Mouse (Mus musculus): ENCODE data around the gene Pcdh15.

Pcdh15 gene

GRCm38 (mm10) chr10:73098966-73099845 lies at the start of gene Pcdh15:
Gene Pcdh15 (plus strand): TSS chr10:73099342.
- DNase-seq (ENCODE audit: low read depth, low spot score): peak; percentile 45

- DNase-seq (ENCODE audit: low read depth, low spot score): no peak
Measured at GRCm38 (mm10) chr10:73052074-73052473, 47.1 kb upstream of the Pcdh15 start.

- DNase-seq (ENCODE audit: low read depth, low spot score): peak; percentile 8
Measured at GRCm38 (mm10) chr10:73059726-73060230, 39.4 kb upstream of the Pcdh15 start.

GRCm38 (mm10) chr10:73086703-73087102 lies 12.4 kb upstream of the Pcdh15 start:
- peak; percentile 85 for DNase-seq (ENCODE audit: low read depth, low spot score)

- peak; percentile 89 for DNase-seq (ENCODE audit: low read depth, low spot score)
Measured at GRCm38 (mm10) chr10:73096531-73097135, 2.5 kb upstream of the Pcdh15 start.

GRCm38 (mm10) chr10:73097176-73097575 lies 2.0 kb upstream of the Pcdh15 start:
- DNase-seq (ENCODE audit: low read depth, low spot score): peak; percentile 73

- DNase-seq (ENCODE audit: low read depth, low spot score): peak; percentile 86
Measured at GRCm38 (mm10) chr10:73097979-73098378, 1.2 kb upstream of the Pcdh15 start.

GRCm38 (mm10) chr10:73099846-73100241 lies 702 bp downstream of the Pcdh15 start:
- peak; percentile 50 for DNase-seq (ENCODE audit: low read depth, low spot score)

- peak; percentile 83 for DNase-seq (ENCODE audit: low read depth, low spot score)
Measured at GRCm38 (mm10) chr10:73103383-73103994, 4.3 kb downstream of the Pcdh15 start.

GRCm38 (mm10) chr10:73105893-73106292 lies 6.8 kb downstream of the Pcdh15 start:
- peak; percentile 50 for DNase-seq (ENCODE audit: low read depth, low spot score)

- no peak for DNase-seq (ENCODE audit: low read depth, low spot score)
Measured at GRCm38 (mm10) chr10:73137985-73138384, 38.8 kb downstream of the Pcdh15 start.

- DNase-seq (ENCODE audit: low read depth, low spot score): no peak
Measured at GRCm38 (mm10) chr10:73147543-73147942, 48.4 kb downstream of the Pcdh15 start.

GRCm38 (mm10) chr10:73147978-73148377 lies 48.8 kb downstream of the Pcdh15 start:
- no peak for DNase-seq (ENCODE audit: low read depth, low spot score)

- peak; percentile 71 for DNase-seq (ENCODE audit: low read depth, low spot score)
Measured at GRCm38 (mm10) chr10:73154544-73154943, 55.4 kb downstream of the Pcdh15 start.

GRCm38 (mm10) chr10:73161757-73162156 lies 62.6 kb downstream of the Pcdh15 start:
- peak; percentile 57 for DNase-seq (ENCODE audit: low read depth, low spot score)

GRCm38 (mm10) chr10:73216001-73216400 lies 116.9 kb downstream of the Pcdh15 start:
- DNase-seq (ENCODE audit: low read depth, low spot score): peak; percentile 41

- DNase-seq (ENCODE audit: low read depth, low spot score): no peak
Measured at GRCm38 (mm10) chr10:73242294-73242693, 143.2 kb downstream of the Pcdh15 start.

- DNase-seq (ENCODE audit: low read depth, low spot score): peak; percentile 11
Measured at GRCm38 (mm10) chr10:73280438-73280837, 181.3 kb downstream of the Pcdh15 start.

GRCm38 (mm10) chr10:73296456-73296855 lies 197.3 kb downstream of the Pcdh15 start:
- DNase-seq (ENCODE audit: low read depth, low spot score): peak; percentile 41

- DNase-seq (ENCODE audit: low read depth, low spot score): no peak
Measured at GRCm38 (mm10) chr10:73301951-73302350, 202.8 kb downstream of the Pcdh15 start.

GRCm38 (mm10) chr10:73306677-73307076 lies 207.5 kb downstream of the Pcdh15 start:
- no peak for DNase-seq (ENCODE audit: low read depth, low spot score)

GRCm38 (mm10) chr10:73326861-73327260 lies 227.7 kb downstream of the Pcdh15 start:
- no peak for DNase-seq (ENCODE audit: low read depth, low spot score)

Measured in brain, adult 2 months (tissue).